Mouse (Mus musculus): ENCODE data around the gene Raet1d.
"Not testable (repeated sequence)": the region's sequence is repeated elsewhere in the genome, so short reads cannot be mapped to it uniquely, and the experiment has no call there.

Raet1d gene

GRCm38 (mm10) chr10:22360252-22360651 is at the start of gene Raet1d:
Gene Raet1d (plus strand): TSS chr10:22360552.
- DNase-seq (ENCODE audit: low spot score in 2 of 2) = not testable (repeated sequence)

DNA sequence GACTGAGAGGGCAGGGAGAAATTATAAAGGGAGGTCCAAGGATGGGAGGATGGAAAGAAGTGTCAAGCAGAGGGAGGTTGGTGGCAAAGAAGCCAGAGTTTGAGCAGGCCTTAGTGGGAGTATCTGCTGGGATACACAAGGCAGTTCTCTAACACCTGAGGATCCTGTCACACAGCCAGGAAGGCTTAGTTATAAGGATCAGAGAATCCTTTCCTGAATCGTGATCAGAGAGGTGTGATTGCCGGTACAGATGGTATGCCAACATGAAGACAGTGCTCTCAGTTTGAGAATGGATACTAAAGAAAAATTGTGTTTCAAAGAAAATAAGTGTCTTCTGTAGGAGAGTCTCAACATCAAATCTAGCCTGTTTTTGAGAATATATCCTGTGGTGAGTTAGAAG is 37.5 kb upstream of the Raet1d start:
- no peak for DNase-seq (ENCODE audit: low spot score in 2 of 2)

GRCm38 (mm10) chr10:22345721-22346120 is 14.6 kb upstream of the Raet1d start:
- not testable (repeated sequence) for DNase-seq (ENCODE audit: low spot score in 2 of 2)

DNA sequence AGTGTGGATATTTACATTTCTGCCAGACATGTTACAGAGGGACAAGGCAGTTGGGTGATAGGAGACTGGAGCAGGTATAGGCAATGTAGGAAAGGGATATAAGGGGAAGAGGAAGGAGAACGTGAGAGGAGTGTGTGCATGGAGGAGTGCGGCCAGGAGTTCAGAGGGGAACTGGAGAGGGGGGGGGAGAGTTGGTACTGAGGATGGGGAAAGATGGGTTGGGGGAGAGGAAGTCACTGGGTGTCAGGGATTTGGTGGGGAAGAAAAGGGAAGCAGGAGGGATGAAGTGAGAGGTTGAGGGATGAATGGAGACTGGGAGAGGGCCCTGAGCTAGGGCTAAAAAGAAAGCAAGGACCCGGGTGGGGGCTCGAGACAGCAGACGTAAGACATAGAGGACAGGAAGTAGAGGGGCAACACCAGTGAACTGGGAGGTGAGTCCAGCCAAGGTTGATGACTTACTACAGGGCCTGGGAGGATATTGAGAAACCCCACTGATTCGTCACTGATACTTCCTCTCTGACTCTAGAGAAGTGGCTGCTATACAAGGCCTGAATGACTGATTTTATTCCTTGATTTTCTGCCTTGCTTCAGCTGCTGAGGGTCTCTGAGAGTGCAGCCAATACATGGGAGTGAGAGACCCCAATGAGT is 6.7 kb upstream of the Raet1d start:
- DNase-seq (ENCODE audit: low spot score in 2 of 2) = not testable (repeated sequence)

DNA sequence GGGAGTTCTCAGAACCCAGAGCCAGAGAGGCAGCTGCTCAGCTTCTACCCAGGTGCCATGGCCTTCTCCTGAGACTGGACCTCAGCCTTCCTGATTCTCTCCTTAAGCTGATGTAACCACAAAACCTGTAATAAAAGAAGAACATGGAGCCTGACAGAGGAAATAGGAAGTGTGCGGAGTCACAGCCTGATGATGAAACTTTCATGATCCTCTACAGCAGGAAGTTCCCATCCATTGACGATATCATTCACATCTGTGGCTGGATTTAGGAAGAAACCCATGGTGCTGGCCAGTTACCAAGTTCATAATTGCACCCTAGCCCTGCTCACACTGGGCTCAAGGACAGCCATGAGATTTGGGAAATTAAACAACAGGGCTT is 6.2 kb upstream of the Raet1d start:
- DNase-seq (ENCODE audit: low spot score in 2 of 2) = not testable (repeated sequence)

DNA sequence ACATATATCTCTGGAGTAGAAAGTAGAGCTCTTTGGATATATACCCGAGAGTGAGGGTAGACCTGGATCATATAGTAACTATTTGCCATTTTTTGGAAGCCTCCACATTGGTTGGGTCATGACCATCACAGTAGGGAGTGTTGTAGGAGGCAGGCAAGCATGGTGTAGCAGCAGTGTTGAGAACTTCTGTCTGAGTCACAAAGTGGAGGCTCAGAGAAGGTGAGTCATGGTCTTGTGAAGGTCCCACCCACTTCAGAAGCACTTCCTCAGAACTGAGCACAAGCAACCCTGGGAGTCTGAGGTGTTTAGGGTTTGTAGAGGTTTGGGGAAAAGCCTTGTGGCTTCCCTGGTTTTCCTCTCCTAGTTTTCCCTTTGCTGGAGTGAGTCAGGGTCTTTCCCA is 3.0 kb upstream of the Raet1d start:
- not testable (repeated sequence) for DNase-seq (ENCODE audit: low spot score in 2 of 2)

GRCm38 (mm10) chr10:22360957-22361356 is 605 bp downstream of the Raet1d start:
- not testable (repeated sequence) for DNase-seq (ENCODE audit: low spot score in 2 of 2)

DNA sequence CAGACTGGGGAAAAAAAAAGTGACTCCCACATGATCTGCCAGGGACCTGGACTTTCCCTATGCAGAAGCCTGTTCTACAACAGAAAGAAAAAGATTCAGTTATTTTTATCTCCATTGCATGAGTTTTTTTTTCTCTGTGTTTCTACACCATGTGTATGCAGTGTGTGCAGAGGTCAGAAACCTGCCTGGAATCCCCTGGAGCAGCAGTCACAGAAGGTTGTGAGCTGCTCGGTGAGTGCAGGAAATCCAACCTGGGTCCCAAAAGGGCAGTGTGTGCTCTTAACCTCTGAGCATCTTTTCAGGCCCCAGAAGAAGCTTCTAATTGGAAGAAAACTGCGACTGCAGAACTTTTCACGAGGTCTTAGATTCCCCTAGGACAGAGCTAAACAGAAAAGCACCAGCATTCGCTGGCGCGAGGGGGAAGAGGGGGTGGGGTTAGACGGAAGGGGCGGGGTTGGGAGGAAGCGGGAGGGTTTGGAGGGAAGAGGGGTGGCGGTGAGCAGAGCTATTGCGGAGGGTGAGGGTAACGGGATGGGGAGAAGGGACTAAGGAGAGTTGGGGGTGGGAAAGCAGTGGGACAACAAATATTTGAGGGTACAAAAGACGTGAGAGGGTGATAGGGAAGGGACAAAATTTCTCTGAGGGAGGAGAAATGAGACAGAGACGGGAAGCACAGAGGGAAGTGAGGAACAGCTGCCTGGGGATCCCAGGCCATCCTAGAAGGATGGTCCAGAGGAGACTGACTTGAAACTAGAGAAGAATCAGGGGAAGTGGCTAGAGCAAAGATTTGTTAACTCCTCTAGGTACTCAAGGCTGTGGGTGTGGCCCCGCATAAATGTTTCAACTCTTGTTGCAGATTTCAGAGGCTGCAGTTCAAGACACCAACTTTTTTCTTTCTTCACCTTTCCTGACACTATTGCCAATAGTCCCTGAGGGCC is 1.3 kb downstream of the Raet1d start:
- DNase-seq (ENCODE audit: low spot score in 2 of 2) = not testable (repeated sequence)

DNA sequence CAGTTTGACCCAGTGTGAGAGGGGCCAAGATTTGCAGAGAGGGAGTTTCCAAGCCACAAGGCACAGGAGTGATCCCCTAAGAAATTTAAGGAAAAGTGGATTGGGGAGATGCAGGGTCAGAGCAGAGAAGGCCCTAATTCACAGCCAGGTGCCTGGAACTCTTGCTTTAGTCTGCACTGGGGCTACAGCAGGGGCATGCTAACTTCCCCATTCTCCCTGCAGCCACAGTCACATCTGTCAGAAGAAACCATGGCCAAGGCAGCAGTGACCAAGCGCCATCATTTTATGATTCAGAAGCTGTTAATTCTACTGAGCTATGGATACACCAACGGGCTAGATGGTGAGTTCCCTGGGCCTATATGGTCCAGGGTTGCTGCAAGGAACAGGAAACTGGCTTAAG is 2.1 kb downstream of the Raet1d start:
- DNase-seq (ENCODE audit: low spot score in 2 of 2) = not testable (repeated sequence)

DNA sequence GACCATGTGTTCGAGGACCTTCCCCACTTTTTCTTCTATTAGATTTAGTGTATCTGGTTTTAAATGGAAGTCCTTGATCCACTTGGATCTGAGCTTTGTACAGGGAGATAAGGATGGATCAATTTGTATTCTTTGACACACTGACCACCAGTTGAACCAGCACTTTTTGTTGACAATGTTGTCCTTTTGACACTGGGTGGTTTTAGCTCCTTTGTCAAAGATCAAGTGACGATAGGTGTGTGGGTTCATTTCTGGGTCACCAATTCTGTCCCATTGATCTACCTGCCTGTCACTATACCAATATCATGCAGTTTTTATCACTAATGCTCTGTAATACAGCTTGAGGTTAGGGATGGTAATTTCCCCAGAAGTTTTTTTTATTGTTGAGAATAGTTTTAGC is 4.6 kb downstream of the Raet1d start:
- not testable (repeated sequence) for DNase-seq (ENCODE audit: low spot score in 2 of 2)

GRCm38 (mm10) chr10:22381226-22381625 is 20.9 kb downstream of the Raet1d start:
- DNase-seq (ENCODE audit: low spot score in 2 of 2) = not testable (repeated sequence)

- DNase-seq (ENCODE audit: low spot score in 2 of 2) = not testable (repeated sequence)
Measured at GRCm38 (mm10) chr10:22390146-22390545, 29.8 kb downstream of the Raet1d start.

DNA sequence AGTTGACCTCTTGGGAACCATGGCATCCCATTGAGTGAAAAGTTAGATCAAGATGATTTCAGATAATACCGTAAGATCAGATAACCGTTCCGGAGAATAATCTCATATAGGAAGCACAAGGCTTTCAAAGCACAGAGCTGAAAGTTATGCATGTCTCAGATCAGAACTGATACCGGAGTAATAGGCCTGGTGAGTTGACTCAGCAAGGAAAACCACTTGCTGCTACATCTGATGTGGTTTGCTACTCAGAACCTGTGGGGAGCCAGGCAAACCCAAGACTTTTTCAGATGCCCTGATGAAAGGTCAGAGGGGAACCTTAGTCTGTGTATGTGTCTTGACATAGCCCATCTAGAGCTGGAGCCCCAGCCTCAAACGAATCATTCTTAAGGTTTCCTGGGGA is 31.3 kb downstream of the Raet1d start:
- not testable (repeated sequence) for DNase-seq (ENCODE audit: low spot score in 2 of 2)

DNA sequence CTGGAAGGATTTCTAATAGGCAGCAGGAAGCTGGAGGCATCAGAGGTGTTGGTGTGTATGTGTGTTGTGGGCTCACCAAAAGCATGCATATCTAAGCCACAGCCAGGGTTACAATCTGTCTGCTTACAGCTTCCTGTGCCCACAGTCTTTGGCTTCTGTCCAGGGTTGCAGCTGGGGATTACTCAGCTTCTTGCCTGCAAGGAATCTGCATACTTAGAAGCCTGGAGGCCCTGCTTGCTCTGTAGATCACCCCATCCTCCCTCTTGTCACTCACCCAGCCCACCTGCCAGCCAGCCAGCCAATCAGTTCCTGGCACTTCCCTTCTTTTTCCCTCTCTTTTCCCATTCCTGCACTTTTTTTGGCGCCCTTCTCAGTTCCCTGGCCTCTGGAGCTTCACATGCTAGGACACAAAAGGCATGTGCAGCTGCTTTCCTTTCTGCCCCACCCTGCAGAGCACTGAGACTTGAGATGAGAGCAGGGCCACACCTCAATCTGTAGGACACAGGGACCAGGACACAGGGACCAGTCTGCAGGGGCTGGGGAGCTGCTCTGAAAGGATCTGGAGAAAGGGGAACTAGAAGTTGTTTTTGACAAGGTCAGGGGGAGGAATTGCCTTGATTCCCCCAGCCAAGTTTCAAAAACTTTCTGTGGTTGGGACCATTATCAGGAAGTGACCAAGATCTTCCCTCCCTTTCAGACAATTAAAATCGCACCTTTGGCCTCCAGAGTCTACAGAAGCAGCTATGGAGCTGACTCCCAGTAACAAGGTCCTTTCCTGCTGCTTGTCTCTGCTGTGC is 32.9 kb downstream of the Raet1d start:
- not testable (repeated sequence) for DNase-seq (ENCODE audit: low spot score in 2 of 2)

- not testable (repeated sequence) for DNase-seq (ENCODE audit: low spot score in 2 of 2)
Measured at GRCm38 (mm10) chr10:22396680-22397079, 36.3 kb downstream of the Raet1d start.

- DNase-seq (ENCODE audit: low spot score in 2 of 2) = peak in 1 of 2 experiments; percentile 28
Measured at GRCm38 (mm10) chr10:22402225-22402917, 42.0 kb downstream of the Raet1d start.

- not testable (repeated sequence) for DNase-seq (ENCODE audit: low spot score in 2 of 2)
Measured at GRCm38 (mm10) chr10:22413702-22414494, 53.5 kb downstream of the Raet1d start.

All from urinary bladder, postnatal 4 days (tissue).